ENCODE assay signal across 10 mouse cellular contexts in genomic region chr11:96713210-96714005, GRCm38 (mm10).
DNase-seq lines count a peak whose midpoint lies in the region; ATAC-seq and TF ChIP-seq lines count a peak whose summit lies in the region.
"Had no signal": no experiment of that assay in that cellular context is flagged by ENCODE, and none has a peak within 500 bp of the region (broad histone marks: within the 10 kb centered on the region; RNA-seq: fewer than 3 reads in every experiment).

No protein-coding gene starts in this region.

- DNase-seq in kidney, adult 8-10 months: no peak
- DNase-seq in brain, adult 2 months (ENCODE audit: low read depth, low spot score): peak; percentile 48
- no peak for DNase-seq in yolk sac, embryonic 10.5 days (ENCODE audit: low spot score)
- no peak for DNase-seq in layer of hippocampus, adult 11-12 months (ENCODE audit: low spot score)
- DNase-seq in heart, embryonic 10.5 days (ENCODE audit: low spot score): no peak
- DNase-seq: thymus, adult 18-20 months had no signal

- H3K9me3 ChIP-seq in kidney, embryonic 15.5 days (replicated peaks): no peaks in the 10 kb centered on the region
- H3K9me3 ChIP-seq in E14TG2a.4 (ENCODE audit: low read length): no peaks in the 10 kb centered on the region
- no peaks in the 10 kb centered on the region for H3K9me3 ChIP-seq in limb, embryonic 15.5 days
- no peaks in the 10 kb centered on the region for H3K9me3 ChIP-seq in heart, embryonic 10.5 days
- H3K9me3 ChIP-seq: lung, embryonic 15.5 days had no signal

- no peak overlapping the region for H3K4me2 ChIP-seq in kidney, embryonic 15.5 days
- no peak overlapping the region; the same call in 1 of the 2 replicates for H3K4me2 ChIP-seq in limb, embryonic 15.5 days
- H3K4me2 ChIP-seq: lung, embryonic 15.5 days had no signal

- H3K36me3 ChIP-seq in kidney, embryonic 15.5 days: no peaks in the 10 kb centered on the region
- H3K36me3 ChIP-seq in E14TG2a.4 (ENCODE audit: insufficient read depth, low read length): no peaks in the 10 kb centered on the region
- H3K36me3 ChIP-seq in limb, embryonic 15.5 days: no peaks in the 10 kb centered on the region
- H3K36me3 ChIP-seq in heart, embryonic 10.5 days: no peaks in the 10 kb centered on the region
- H3K36me3 ChIP-seq: lung, embryonic 15.5 days had no signal

- no peak for TF ChIP-seq CTCF in E14TG2a.4 (conservative IDR thresholded peaks at IDR 0.05; ENCODE audit: low read length)

- H3K4me1 ChIP-seq in kidney, embryonic 15.5 days: peaks cover 21% of the 10 kb centered on the region
- H3K4me1 ChIP-seq in E14TG2a.4 (replicated peaks; ENCODE audit: low read depth, low read length): peaks cover 49% of the 10 kb centered on the region
- H3K4me1 ChIP-seq in limb, embryonic 15.5 days: peaks cover 8% of the 10 kb centered on the region; the same call in 1 of the 2 replicates
- peaks cover 6% of the 10 kb centered on the region; the same call in 1 of the 2 replicates for H3K4me1 ChIP-seq in heart, embryonic 10.5 days
- H3K4me1 ChIP-seq: lung, embryonic 15.5 days had no signal

- ATAC-seq in kidney, embryonic 15.5 days (replicated peaks; ENCODE audit: low FRiP score): no peak
- ATAC-seq in limb, embryonic 15.5 days (ENCODE audit: insufficient number of reproducible peaks, low FRiP score, low TSS enrichment, low read depth): peak; percentile 48; the same call in 1 of the 2 replicates

- WGBS in kidney, embryonic 15.5 days: 61% methylated on average over 18 of the region's 18 CpGs
- 51% methylated on average over 18 of the region's 18 CpGs for WGBS in limb, embryonic 15.5 days
- 54% methylated on average over 18 of the region's 18 CpGs for WGBS in heart, embryonic 10.5 days

- H3K4me3 ChIP-seq in kidney, embryonic 15.5 days (replicated peaks): no peak overlapping the region
- peak overlapping the region; percentile 77 for H3K4me3 ChIP-seq in E14TG2a.4 (replicated peaks; ENCODE audit: low read length)
- no peak overlapping the region for H3K4me3 ChIP-seq in limb, embryonic 15.5 days
- H3K4me3 ChIP-seq in heart, embryonic 10.5 days: no peak overlapping the region
- H3K4me3 ChIP-seq: lung, embryonic 15.5 days had no signal

- H3K27ac ChIP-seq in kidney, embryonic 15.5 days: 0 out of 2 replicates have a peak overlapping the region, but pooled peaks have one; percentile 4
- no peak overlapping the region for H3K27ac ChIP-seq in limb, embryonic 15.5 days
- H3K27ac ChIP-seq in heart, embryonic 10.5 days: no peak overlapping the region
- H3K27ac ChIP-seq: lung, embryonic 15.5 days had no signal

- H3K27me3 ChIP-seq in kidney, embryonic 15.5 days: 0 out of 2 replicates have a peak, but pooled peaks cover 4% of the 10 kb centered on the region
- no peaks in the 10 kb centered on the region for H3K27me3 ChIP-seq in E14TG2a.4 (ENCODE audit: insufficient read depth, low read length)
- peaks cover 4% of the 10 kb centered on the region; the same call in 1 of the 2 replicates for H3K27me3 ChIP-seq in limb, embryonic 15.5 days
- peaks cover 18% of the 10 kb centered on the region for H3K27me3 ChIP-seq in heart, embryonic 10.5 days (ENCODE audit: insufficient read depth, poor library complexity, severe bottlenecking)
- H3K27me3 ChIP-seq: lung, embryonic 15.5 days had no signal

- H3K9ac ChIP-seq in kidney, embryonic 15.5 days: no peak overlapping the region
- no peak overlapping the region for H3K9ac ChIP-seq in limb, embryonic 15.5 days
- H3K9ac ChIP-seq: lung, embryonic 15.5 days had no signal
